Mouse (Mus musculus): Measurements from ENCODE around the gene Afap1. TPM values are rescaled to one million over a fixed set of nuclear protein-coding genes. Genes with fewer than 3 reads are reported as not detected.

The Afap1 gene
- polyA plus RNA-seq, 1 experiment, result 14.1 TPM

- TF ChIP-seq CTCF (IDR thresholded peaks at IDR 0.05; ENCODE audit: extremely low read depth, insufficient read depth, low read length) (no peak), POLR2A (IDR thresholded peaks at IDR 0.05; ENCODE audit: extremely low read depth, insufficient read depth, low read length) (no peak)
- Histone ChIP-seq H3K4me3 (ENCODE audit: insufficient read depth, low read length) (no peak overlapping the region), H3K27ac (ENCODE audit: insufficient read depth, low read length) (no peak overlapping the region), H3K4me1 (ENCODE audit: control insufficient read depth, insufficient read depth, low read length) (no peaks in the 10 kb centered on the region)
Observed at GRCm38 (mm10) chr5:36039596-36039995, 146.5 kb downstream of the Afap1 start.

- H3K4me3 ChIP-seq (ENCODE audit: insufficient read depth, low read length), result no peak overlapping the region
- no peak overlapping the region for H3K27ac ChIP-seq (ENCODE audit: insufficient read depth, low read length)
- no peaks in the 10 kb centered on the region for H3K4me1 ChIP-seq (ENCODE audit: control insufficient read depth, insufficient read depth, low read length)
- no peak for TF ChIP-seq POLR2A (IDR thresholded peaks at IDR 0.05; ENCODE audit: extremely low read depth, insufficient read depth, low read length)
- TF ChIP-seq CTCF (IDR thresholded peaks at IDR 0.05; ENCODE audit: extremely low read depth, insufficient read depth, low read length), result no peak
Observed at GRCm38 (mm10) chr5:36040398-36041235, 147.5 kb downstream of the Afap1 start.

GRCm38 (mm10) chr5:36041236-36041562 is 148.1 kb downstream of the Afap1 start:
- TF ChIP-seq CTCF (IDR thresholded peaks at IDR 0.05; ENCODE audit: extremely low read depth, insufficient read depth, low read length) (no peak), POLR2A (IDR thresholded peaks at IDR 0.05; ENCODE audit: extremely low read depth, insufficient read depth, low read length) (no peak)
- H3K4me1 ChIP-seq (ENCODE audit: control insufficient read depth, insufficient read depth, low read length), result no peaks in the 10 kb centered on the region
- H3K4me3 ChIP-seq (ENCODE audit: insufficient read depth, low read length), result no peak overlapping the region
- H3K27ac ChIP-seq (ENCODE audit: insufficient read depth, low read length), result no peak overlapping the region

GRCm38 (mm10) chr5:36041756-36042155 is 148.6 kb downstream of the Afap1 start:
- H3K4me1 ChIP-seq (ENCODE audit: control insufficient read depth, insufficient read depth, low read length), result no peaks in the 10 kb centered on the region
- H3K4me3 ChIP-seq (ENCODE audit: insufficient read depth, low read length), result no peak overlapping the region
- no peak for TF ChIP-seq POLR2A (IDR thresholded peaks at IDR 0.05; ENCODE audit: extremely low read depth, insufficient read depth, low read length)
- no peak for TF ChIP-seq CTCF (IDR thresholded peaks at IDR 0.05; ENCODE audit: extremely low read depth, insufficient read depth, low read length)
- H3K27ac ChIP-seq (ENCODE audit: insufficient read depth, low read length), result no peak overlapping the region

GRCm38 (mm10) chr5:36043154-36043553 is 150.0 kb downstream of the Afap1 start:
- no peaks in the 10 kb centered on the region for H3K4me1 ChIP-seq (ENCODE audit: control insufficient read depth, insufficient read depth, low read length)
- no peak for TF ChIP-seq CTCF (IDR thresholded peaks at IDR 0.05; ENCODE audit: extremely low read depth, insufficient read depth, low read length)
- no peak for TF ChIP-seq POLR2A (IDR thresholded peaks at IDR 0.05; ENCODE audit: extremely low read depth, insufficient read depth, low read length)
- H3K27ac ChIP-seq (ENCODE audit: insufficient read depth, low read length), result no peak overlapping the region
- no peak overlapping the region for H3K4me3 ChIP-seq (ENCODE audit: insufficient read depth, low read length)

Other genes starting within 250 kb of the Afap1 start
- gene Htra3, start 213.5 kb upstream of the Afap1 start, polyA plus RNA-seq (2012; rRNA removed), result 6.5 and 6.9 TPM in 2 replicates
- gene Sh3tc1, start 153.3 kb upstream of the Afap1 start, polyA plus RNA-seq (2012; rRNA removed), result 1.2 and 1.4 TPM in 2 replicates
- gene Ablim2, start 135.4 kb upstream of the Afap1 start, polyA plus RNA-seq (2012; rRNA removed), result 145 and 176 TPM in 2 replicates